Mouse (Mus musculus) right cerebral cortex, adult 18-20 months (tissue): ENCODE results near the gene Celsr1.
"Not testable (repeated sequence)": the region's sequence is repeated elsewhere in the genome, so short reads cannot be mapped to it uniquely, and the experiment has no call there.

ENCODE experiments used
- DNase-seq: peaks from one replicate; pipeline ENCODE4 v3.0.0; 2022; ENCODE audit warnings: mixed read lengths

Celsr1 gene

GRCm38 (mm10) chr15:85885606-85886005 is 148.0 kb downstream of the Celsr1 start:
- no peak for DNase-seq

- no peak for DNase-seq
Observed at GRCm38 (mm10) chr15:85879498-85879895, 154.1 kb downstream of the Celsr1 start.

DNA sequence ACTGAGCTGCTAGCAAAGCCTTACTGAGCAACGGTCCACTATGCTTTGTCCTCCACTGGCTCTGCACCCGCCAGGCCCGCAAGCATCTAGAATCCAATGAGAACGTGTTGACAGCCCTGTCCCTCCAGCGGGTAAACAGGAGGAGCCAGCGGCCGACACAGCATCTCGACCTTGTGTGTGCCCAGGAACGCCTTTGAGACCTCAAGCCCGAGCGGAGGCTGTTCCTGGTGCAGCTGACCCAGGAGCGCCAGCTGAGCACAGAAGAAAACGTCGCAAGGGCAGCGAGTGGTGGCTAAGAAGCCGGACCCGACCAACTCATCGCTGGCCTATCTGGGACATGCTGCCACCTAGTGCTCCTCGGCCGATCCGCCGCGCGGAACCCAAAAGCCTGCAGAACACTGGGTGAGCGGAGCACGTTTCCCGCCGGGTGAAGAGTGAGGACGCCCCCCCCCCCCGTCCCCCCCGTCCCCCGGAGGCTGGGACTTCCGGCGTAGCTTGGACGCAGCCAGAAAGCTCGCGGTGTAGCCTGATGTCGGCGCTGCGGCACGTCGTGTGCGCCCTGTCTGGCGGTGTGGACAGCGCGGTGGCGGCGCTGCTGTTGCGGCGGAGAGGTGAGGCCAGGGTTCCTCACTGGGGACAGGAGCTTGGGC is 154.6 kb downstream of the Celsr1 start, which contains the start of gene Trmu:
TSS of gene Trmu (plus strand) at position 465 of the 650 bp plus-strand sequence.
- DNase-seq: peak; percentile 93

DNA sequence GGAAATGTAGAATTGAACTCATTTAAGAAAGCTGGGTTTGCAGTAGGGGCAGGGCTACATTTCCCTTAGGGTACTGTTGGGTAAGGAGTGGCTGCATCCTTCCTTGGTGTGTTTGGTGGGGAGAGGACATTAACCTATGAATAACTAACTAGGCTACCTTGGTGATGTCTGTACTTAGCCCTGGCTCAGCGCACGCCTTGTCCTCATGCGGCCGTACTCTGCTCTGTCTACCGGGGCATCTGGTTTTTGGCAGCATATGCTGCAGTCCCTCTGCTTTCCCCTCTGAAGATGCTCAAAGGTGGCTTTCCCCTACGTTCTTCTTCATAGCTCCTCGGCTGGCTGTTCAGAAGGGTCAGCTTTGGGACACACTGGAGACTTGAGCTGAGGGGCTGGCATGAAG is 156.2 kb downstream of the Celsr1 start:
- no peak for DNase-seq

GRCm38 (mm10) chr15:85867696-85868095 is 165.9 kb downstream of the Celsr1 start:
- peak; percentile 71 for DNase-seq

DNA sequence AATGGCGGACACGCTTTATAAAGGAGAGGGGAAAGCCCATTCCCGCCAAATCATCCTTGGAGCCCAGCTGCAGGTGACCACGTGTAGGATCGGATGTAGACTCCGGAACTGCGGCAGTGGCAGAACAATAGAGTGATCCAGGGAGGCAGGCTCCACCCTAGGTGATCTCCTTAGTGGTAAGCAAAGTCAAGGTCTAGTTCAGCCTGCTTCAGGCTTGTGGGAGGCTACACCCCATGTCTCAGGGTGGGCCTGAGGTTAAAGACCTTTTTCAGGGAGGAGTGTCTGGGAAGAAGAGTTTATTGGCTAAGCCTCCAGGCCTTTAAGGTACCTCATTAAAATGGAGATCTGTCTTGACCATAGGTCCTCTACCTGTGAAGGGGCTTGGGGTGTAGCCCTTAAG is 167.7 kb downstream of the Celsr1 start:
- not testable (repeated sequence) for DNase-seq

GRCm38 (mm10) chr15:85859490-85860031 is 174.0 kb downstream of the Celsr1 start, which contains the start of gene Gtse1:
Gene Gtse1, plus strand, starts transcription at chr15:85859745.
- peak; percentile 96 for DNase-seq

DNA sequence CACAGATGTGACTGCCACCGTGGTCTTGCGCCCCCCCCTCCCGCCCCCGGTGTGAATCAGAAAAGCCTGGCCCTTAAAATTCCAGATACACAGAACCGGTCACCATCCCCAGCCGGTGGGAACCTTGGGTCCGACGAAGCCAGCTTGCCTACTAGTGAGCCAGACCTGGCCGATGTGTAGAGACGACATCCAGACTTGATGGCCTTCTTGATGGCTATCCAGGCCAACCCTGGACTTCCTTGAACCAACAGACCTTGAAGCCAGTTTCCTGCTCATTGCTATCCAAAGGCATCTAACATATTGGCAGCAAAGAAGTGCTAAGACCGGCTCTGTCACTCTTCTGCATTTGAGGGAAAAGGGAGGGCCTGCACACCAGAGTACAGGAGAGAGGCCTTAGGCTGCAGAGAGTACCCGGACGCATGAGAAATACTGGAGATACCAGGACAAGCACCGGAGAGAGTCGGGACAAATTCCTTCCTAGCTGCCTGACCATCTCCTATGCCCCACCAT is 174.5 kb downstream of the Celsr1 start:
- DNase-seq: no peak

GRCm38 (mm10) chr15:85851656-85852392 is 181.8 kb downstream of the Celsr1 start:
- no peak for DNase-seq
